Mouse (Mus musculus): ENCODE results near the gene Frs2. TPM values are rescaled to one million over a fixed set of nuclear protein-coding genes. Genes with fewer than 3 reads are reported as not detected.

The Frs2 gene
- 24.1 TPM for polyA plus RNA-seq (2015; fragmentation: Illumina TruSeq; extraction: RNeasy Lipid Tissue Mini Kit (QIAGEN cat#74804); ENCODE audit: low read depth, low replicate concordance)

GRCm38 (mm10) chr10:117148361-117149003 is at the start of gene Frs2:
TSS of gene Frs2 (minus strand) at chr10:117148534.

GRCm38 (mm10) chr10:117063254-117064021 is 84.9 kb downstream of the Frs2 start, which contains the start of gene Cct2:
TSS of gene Cct2 (minus strand) at chr10:117063814.

GRCm38 (mm10) chr10:117045175-117046056 is 102.9 kb downstream of the Frs2 start, which contains the start of gene Lrrc10:
TSS of gene Lrrc10 (plus strand) at chr10:117045341.

Other genes with a start within 250 kb of the Frs2 start
- gene Rab3ip, start 197.8 kb downstream of the Frs2 start, polyA plus RNA-seq (2015; fragmentation: Illumina TruSeq; extraction: RNeasy Lipid Tissue Mini Kit (QIAGEN cat#74804); ENCODE audit: low read depth, low replicate concordance) = 43.6 TPM
- gene Gm10271, start 175.9 kb downstream of the Frs2 start, polyA plus RNA-seq (2015; fragmentation: Illumina TruSeq; extraction: RNeasy Lipid Tissue Mini Kit (QIAGEN cat#74804); ENCODE audit: low read depth, low replicate concordance) = not detected
- 0.27 TPM for gene Best3, start 162.2 kb downstream of the Frs2 start, polyA plus RNA-seq (2015; fragmentation: Illumina TruSeq; extraction: RNeasy Lipid Tissue Mini Kit (QIAGEN cat#74804); ENCODE audit: low read depth, low replicate concordance)
- gene Lrrc10, start 103.2 kb downstream of the Frs2 start, polyA plus RNA-seq (2015; fragmentation: Illumina TruSeq; extraction: RNeasy Lipid Tissue Mini Kit (QIAGEN cat#74804); ENCODE audit: low read depth, low replicate concordance) = not detected
- gene Cct2, start 84.7 kb downstream of the Frs2 start, polyA plus RNA-seq (2015; fragmentation: Illumina TruSeq; extraction: RNeasy Lipid Tissue Mini Kit (QIAGEN cat#74804); ENCODE audit: low read depth, low replicate concordance) = 173 TPM
- gene Yeats4, start 76.0 kb upstream of the Frs2 start, polyA plus RNA-seq (2015; fragmentation: Illumina TruSeq; extraction: RNeasy Lipid Tissue Mini Kit (QIAGEN cat#74804); ENCODE audit: low read depth, low replicate concordance) = 58.9 TPM
- not detected for gene 9530003J23Rik, start 90.2 kb upstream of the Frs2 start, polyA plus RNA-seq (2015; fragmentation: Illumina TruSeq; extraction: RNeasy Lipid Tissue Mini Kit (QIAGEN cat#74804); ENCODE audit: low read depth, low replicate concordance)
- gene Lyz2, start 133.8 kb upstream of the Frs2 start, polyA plus RNA-seq (2015; fragmentation: Illumina TruSeq; extraction: RNeasy Lipid Tissue Mini Kit (QIAGEN cat#74804); ENCODE audit: low read depth, low replicate concordance) = 24.1 TPM
- not detected for gene Lyz1, start 144.3 kb upstream of the Frs2 start, polyA plus RNA-seq (2015; fragmentation: Illumina TruSeq; extraction: RNeasy Lipid Tissue Mini Kit (QIAGEN cat#74804); ENCODE audit: low read depth, low replicate concordance)
- 58.2 TPM for gene Cpsf6, start 231.5 kb upstream of the Frs2 start, polyA plus RNA-seq (2015; fragmentation: Illumina TruSeq; extraction: RNeasy Lipid Tissue Mini Kit (QIAGEN cat#74804); ENCODE audit: low read depth, low replicate concordance)